Mouse (Mus musculus): ENCODE data around the gene Nr4a2. TPM values are rescaled to one million over a fixed set of nuclear protein-coding genes. Genes with fewer than 3 reads are reported as not detected.

Gene Nr4a2
- polyA plus RNA-seq (2014; fragmentation: Illumina TruSeq; extraction: RNeasy Lipid Tissue Mini Kit (QIAGEN cat#74804); ENCODE audit: low read depth, low replicate concordance) = 0.46 TPM

GRCm38 (mm10) chr2:57123991-57124840 is at the start of gene Nr4a2:
Nr4a2 (minus strand) TSS chr2:57124003.

Other genes with a start within 250 kb of the Nr4a2 start
- 230 TPM for gene Gpd2, start 113.6 kb upstream of the Nr4a2 start, polyA plus RNA-seq (2014; fragmentation: Illumina TruSeq; extraction: RNeasy Lipid Tissue Mini Kit (QIAGEN cat#74804); ENCODE audit: low read depth, low replicate concordance)

Measured in testis, adult 10 weeks (tissue).